Mouse (Mus musculus) heart, postnatal 0 days (tissue): ENCODE measurements around the gene Emx1. TPM values are rescaled to one million over a fixed set of nuclear protein-coding genes. Genes with fewer than 3 reads are reported as not detected.
"Not testable (repeated sequence)": the region's sequence is repeated elsewhere in the genome, so short reads cannot be mapped to it uniquely, and the experiment has no call there.

Source experiments
- ATAC-seq: fragments of 200-750 bp; cut with Nextera tagmentation; 2 replicates; pipeline ENCODE4 v1.8.0; 2017; ENCODE audit warnings: low read depth, moderate number of reproducible peaks, moderate library complexity; ENCODE audit not compliant: insufficient read depth
- DNase-seq: peaks from one replicate; pipeline ENCODE4 v3.0.0-alpha.2; 2016; ENCODE audit warnings: low spot score
- H3K27ac ChIP-seq: fragments of 300-500 bp; sonication (generic); 2 replicates; pipeline ENCODE4 v1.5.1; 2014; ENCODE audit warnings: low read depth, mild to moderate bottlenecking
- H3K27me3 ChIP-seq: fragments of 300-500 bp; sonication (generic); 2 replicates; pipeline ENCODE4 v1.6.1; 2014; ENCODE audit warnings: low read length, mixed read lengths; ENCODE audit not compliant: control insufficient read depth, insufficient read depth
- H3K36me3 ChIP-seq: fragments of 300-500 bp; sonication (generic); replicated peaks from 2 replicates; pipeline ENCODE4 v1.6.1; 2014; ENCODE audit warnings: low read length, mixed read lengths; ENCODE audit not compliant: control insufficient read depth, insufficient read depth
- H3K4me1 ChIP-seq: fragments of 300-500 bp; sonication (generic); 2 replicates; pipeline ENCODE4 v1.6.1; 2014; ENCODE audit warnings: antibody characterized with exemption; ENCODE audit not compliant: control insufficient read depth, insufficient read depth
- H3K4me2 ChIP-seq: fragments of 300-500 bp; sonication (generic); 2 replicates; pipeline ENCODE4 v1.6.1; 2014; ENCODE audit warnings: low read depth, mild to moderate bottlenecking, low read length, moderate library complexity
- H3K4me3 ChIP-seq: fragments of 300-500 bp; sonication (generic); 2 replicates; pipeline ENCODE4 v1.5.1; 2014; ENCODE audit warnings: low read depth, low read length
- H3K9ac ChIP-seq: fragments of 300-500 bp; sonication (generic); replicated peaks from 2 replicates; pipeline ENCODE4 v1.6.1; 2014; ENCODE audit warnings: low read depth, low read length, mixed read lengths
- H3K9me3 ChIP-seq: fragments of 300-500 bp; sonication (generic); replicated peaks from 2 replicates; pipeline ENCODE4 v1.6.1; 2016; ENCODE audit warnings: low read length; ENCODE audit not compliant: control insufficient read depth
- CTCF ChIP-seq: IDR thresholded peaks from 2 replicates; pipeline ENCODE4 v1.5.1; 2016; ENCODE audit warnings: antibody characterized with exemption, control low read depth, low read depth
- EP300 ChIP-seq: IDR thresholded peaks from 2 replicates; pipeline ENCODE4 v1.6.1; 2016; ENCODE audit warnings: antibody characterized with exemption, low read depth
- WGBS: fragments of 180-500 bp; shearing (Covaris S2); extraction: QIAGEN DNeasy Blood & Tissue Kit; methylation state at CpG from one replicate; pipeline ENCODE4 v1.1.7; 2014; 5-methylcytosine and 5-hydroxymethylcytosine counted together
- polyA plus RNA-seq: library from polyadenylated mRNA; unstranded; fragments of >200 nt; fragmentation: Nextera tagmentation; extraction: Ambion mirVana; gene quantifications from 2 replicates; pipeline ENCODE4 v1.2.1, GENCODE M21; 2015
- total RNA-seq: library from RNA; depleted of rRNA; stranded (reverse); fragments of >200 nt; gene quantifications from 2 replicates; pipeline ENCODE4 v1.2.3, GENCODE M21; 2014; ENCODE audit warnings: low replicate concordance; rRNA removed

Gene Emx1
- not detected in 2 replicates for total RNA-seq
- not detected in 2 replicates for polyA plus RNA-seq

DNA sequence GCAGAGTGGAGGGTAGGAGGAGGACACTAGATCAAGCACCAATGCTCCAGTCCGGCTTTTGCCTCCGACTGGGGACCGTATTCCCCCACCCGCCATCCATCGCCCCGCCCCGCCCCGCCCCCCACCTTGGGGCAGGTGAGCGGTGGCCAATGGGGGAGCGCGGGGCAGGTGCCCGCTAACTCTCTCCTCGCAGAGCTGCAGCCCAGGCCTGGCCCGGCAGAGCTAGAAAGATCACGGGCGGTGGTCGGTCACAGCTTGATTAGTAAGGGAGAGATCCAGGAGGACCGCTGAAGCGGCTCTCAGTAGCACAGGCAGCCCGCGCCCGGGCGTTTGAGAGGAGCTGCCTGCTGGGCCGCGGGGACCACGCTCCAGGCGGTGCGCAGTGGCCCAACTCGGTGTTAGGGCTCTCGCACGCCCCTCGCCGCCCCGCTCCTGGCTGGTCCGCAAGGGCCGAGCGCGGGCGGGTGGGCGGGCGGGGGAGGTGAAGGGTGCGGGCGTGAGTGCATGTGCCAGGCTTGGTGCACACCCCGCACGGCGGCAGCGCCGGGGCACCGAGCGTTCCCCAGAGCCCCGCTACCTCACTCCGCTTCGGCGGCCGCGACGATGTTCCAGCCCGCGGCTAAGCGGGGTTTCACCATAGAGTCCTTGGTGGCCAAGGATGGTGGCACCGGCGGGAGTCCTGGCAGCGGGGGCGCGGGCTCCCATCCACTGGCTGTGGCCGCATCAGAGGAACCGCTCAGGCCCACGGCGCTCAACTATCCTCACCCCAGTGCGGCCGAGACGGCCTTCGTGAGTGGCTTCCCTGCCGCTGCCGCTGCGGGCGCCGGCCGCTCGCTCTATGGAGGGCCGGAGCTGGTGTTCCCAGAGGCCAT lies at the start of gene Emx1:
Gene Emx1, plus strand, starts transcription at position 99 of the 872 bp plus-strand sequence.
- 1% methylated on average over 64 of the region's 81 CpGs for WGBS

DNA sequence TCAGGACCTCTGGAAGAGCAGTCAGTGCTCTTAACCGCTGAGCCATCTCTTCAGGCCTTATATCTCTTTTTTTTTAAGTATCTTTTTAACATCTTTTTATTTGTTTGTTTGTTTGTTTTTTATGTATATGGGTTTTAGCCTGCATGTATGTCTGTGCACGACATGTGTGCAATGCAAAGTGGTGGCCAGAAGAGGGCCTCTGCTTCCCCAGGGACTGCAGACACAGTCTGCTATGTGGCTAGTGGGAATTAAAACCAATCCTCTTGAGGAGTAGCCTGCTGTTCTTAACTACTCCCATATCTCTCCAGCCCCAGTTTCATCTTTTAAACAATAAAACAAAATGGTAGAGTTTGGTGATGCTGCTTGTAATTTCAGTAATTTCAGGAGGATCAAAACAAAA lies 47.7 kb upstream of the Emx1 start:
- Histone ChIP-seq H3K9me3 (no peaks in the 10 kb centered on the region), H3K27ac (no peak overlapping the region), H3K27me3 (no peaks in the 10 kb centered on the region), H3K4me1 (peaks cover 12% of the 10 kb centered on the region), H3K4me2 (no peak overlapping the region), H3K36me3 (peaks cover 8% of the 10 kb centered on the region; the same call in 1 of the 2 replicates), H3K9ac (no peak overlapping the region), H3K4me3 (no peak overlapping the region)
- DNase-seq = no peak
- WGBS = 87% methylated on average over 2 of the region's 2 CpGs
- no peak for ATAC-seq
- TF ChIP-seq CTCF (no peak), EP300 (no peak)

More for the DNA sequence above, at the start of gene Emx1:
- Histone ChIP-seq H3K4me2 (peak within 1 kb of the TSS; percentile 61), H3K9me3 (no peaks in the 10 kb centered on the region), H3K27ac (no peak within 1 kb of the TSS), H3K4me3 (peak within 1 kb of the TSS; percentile 46), H3K27me3 (peaks cover 91% of the 10 kb centered on the region), H3K36me3 (no peaks in the 10 kb centered on the region), H3K4me1 (no peaks in the 10 kb centered on the region), H3K9ac (no peak within 1 kb of the TSS)
- ATAC-seq (no peak; the same call in none of the 2 replicates), DNase-seq (no peak)
- TF ChIP-seq CTCF (no peak), EP300 (no peak)

DNA sequence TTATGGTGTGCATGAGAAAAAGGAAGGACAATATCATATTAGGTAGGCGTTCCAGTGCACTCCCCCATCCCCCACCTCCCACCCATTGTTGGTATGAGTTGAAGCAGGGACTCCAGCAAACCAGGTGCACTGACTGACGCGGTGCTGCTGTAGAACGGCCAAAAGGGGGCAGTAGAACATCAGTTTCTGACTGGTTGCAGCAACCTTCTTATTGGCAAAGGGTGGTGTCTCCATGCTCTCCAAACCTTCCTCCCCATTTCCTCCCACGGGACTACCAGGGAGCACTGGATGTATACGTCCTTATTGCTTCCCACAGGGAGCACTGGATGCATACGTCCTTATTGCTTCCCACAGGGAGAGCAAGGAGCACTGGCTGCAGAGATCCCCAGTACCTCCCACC lies 46.2 kb upstream of the Emx1 start:
- DNase-seq = peak; percentile 38
- H3K27me3 ChIP-seq, H3K9me3 ChIP-seq, ATAC-seq, H3K36me3 ChIP-seq, H3K9ac ChIP-seq, H3K4me2 ChIP-seq, H3K27ac ChIP-seq, H3K4me3 ChIP-seq: not testable (repeated sequence)
- H3K4me1 ChIP-seq = peaks cover 12% of the 10 kb centered on the region
- peak; percentile 58 for TF ChIP-seq CTCF
- 3% methylated on average over 6 of the region's 7 CpGs for WGBS

DNA sequence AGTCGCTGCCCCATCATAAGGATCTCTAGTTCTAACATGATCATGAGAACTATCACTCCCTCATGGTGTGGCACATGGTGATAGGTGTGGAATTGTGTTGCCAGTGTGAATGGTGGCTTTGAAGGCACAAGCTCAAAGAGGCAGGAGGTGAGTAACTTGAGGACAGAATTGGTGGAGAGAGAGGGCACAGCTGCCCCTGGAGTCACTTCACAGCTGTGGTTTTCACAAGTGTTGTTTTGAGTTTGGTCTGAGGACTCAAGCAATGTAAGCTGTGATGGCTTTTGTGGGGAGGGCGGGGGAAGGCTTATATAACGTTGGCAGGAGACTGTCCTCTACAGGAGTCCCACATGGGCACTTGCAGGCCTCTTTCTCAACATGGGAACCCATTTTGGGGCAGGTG lies 42.8 kb upstream of the Emx1 start:
- 67% methylated on average over 3 of the region's 3 CpGs for WGBS
- Histone ChIP-seq H3K9me3 (no peaks in the 10 kb centered on the region), H3K9ac (no peak overlapping the region), H3K4me3 (no peak overlapping the region), H3K36me3 (no peaks in the 10 kb centered on the region), H3K27me3 (0 out of 2 replicates have a peak, but pooled peaks cover 4% of the 10 kb centered on the region), H3K4me2 (no peak overlapping the region), H3K27ac (no peak overlapping the region), H3K4me1 (no peaks in the 10 kb centered on the region)
- DNase-seq (no peak), ATAC-seq (no peak)
- TF ChIP-seq EP300 = no peak
- no peak for TF ChIP-seq CTCF

DNA sequence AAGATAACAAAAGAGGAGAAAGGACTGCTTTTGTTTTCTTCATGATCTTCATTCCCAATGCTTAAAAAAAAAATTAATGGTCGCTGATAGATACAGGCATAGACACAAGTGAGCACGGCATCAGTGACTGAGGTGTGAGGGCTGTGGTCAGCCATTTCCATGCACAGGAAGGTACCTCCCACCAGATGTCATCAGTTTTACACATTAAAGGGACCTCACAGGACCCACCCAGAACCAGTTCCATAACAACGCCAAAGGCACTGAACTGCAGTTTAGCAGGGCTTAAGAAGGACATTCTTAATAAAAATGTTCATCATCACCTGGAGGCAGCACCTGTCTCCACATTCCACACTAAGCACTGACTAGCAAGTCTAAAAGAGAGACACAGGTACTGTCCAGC lies 39.6 kb upstream of the Emx1 start:
- Histone ChIP-seq H3K4me2 (no peak overlapping the region), H3K36me3 (no peaks in the 10 kb centered on the region), H3K9me3 (no peaks in the 10 kb centered on the region), H3K27me3 (0 out of 2 replicates have a peak, but pooled peaks cover 4% of the 10 kb centered on the region), H3K9ac (no peak overlapping the region), H3K4me1 (no peaks in the 10 kb centered on the region), H3K27ac (no peak overlapping the region), H3K4me3 (no peak overlapping the region)
- DNase-seq = no peak
- 51% methylated on average over 3 of the region's 3 CpGs for WGBS
- TF ChIP-seq EP300 (no peak), CTCF (no peak)
- no peak for ATAC-seq
